Mouse (Mus musculus) midbrain, embryonic 16.5 days (tissue): ENCODE measurements around the gene Scn5a. TPM values are rescaled to one million over a fixed set of nuclear protein-coding genes. Genes with fewer than 3 reads are reported as not detected.

Source experiments
- ATAC-seq: fragments of 200-750 bp; cut with Nextera tagmentation; 2 replicates; pipeline ENCODE4 v1.8.0; 2017; ENCODE audit warnings: moderate TSS enrichment
- H3K27ac ChIP-seq: fragments of 300-500 bp; sonication (generic); 2 replicates; pipeline ENCODE4 v1.5.1; 2014; ENCODE audit warnings: mild to moderate bottlenecking, low read length, mixed read lengths
- H3K27me3 ChIP-seq: fragments of 300-500 bp; sonication (generic); 2 replicates; pipeline ENCODE4 v1.6.1; 2014; ENCODE audit warnings: low read depth, low read length, mixed read lengths; ENCODE audit not compliant: control insufficient read depth, insufficient read depth
- H3K36me3 ChIP-seq: fragments of 300-500 bp; sonication (generic); 2 replicates; pipeline ENCODE4 v1.6.1; 2014; ENCODE audit warnings: mild to moderate bottlenecking, low read length, moderate library complexity, mixed read lengths; ENCODE audit not compliant: control insufficient read depth, insufficient read depth
- H3K4me1 ChIP-seq: fragments of 300-500 bp; sonication (generic); 2 replicates; pipeline ENCODE4 v1.6.1; 2014; ENCODE audit warnings: mild to moderate bottlenecking, low read length, mixed read lengths; ENCODE audit not compliant: control insufficient read depth, insufficient read depth
- H3K4me2 ChIP-seq: fragments of 300-500 bp; sonication (generic); 2 replicates; pipeline ENCODE4 v1.6.1; 2014; ENCODE audit warnings: mild to moderate bottlenecking, low read length, mixed read lengths
- H3K4me3 ChIP-seq: fragments of 300-500 bp; sonication (generic); 2 replicates; pipeline ENCODE4 v1.5.1; 2014; ENCODE audit warnings: low read depth, mild to moderate bottlenecking, low read length, moderate library complexity, mixed read lengths
- H3K9ac ChIP-seq: fragments of 300-500 bp; sonication (generic); 2 replicates; pipeline ENCODE4 v1.6.1; 2014; ENCODE audit warnings: low read depth, low read length, mixed read lengths
- H3K9me3 ChIP-seq: fragments of 300-500 bp; sonication (generic); replicated peaks from 2 replicates; pipeline ENCODE4 v1.6.1; 2014; ENCODE audit warnings: mild to moderate bottlenecking, low read length, mixed read lengths; ENCODE audit not compliant: control insufficient read depth, poor library complexity, severe bottlenecking
- WGBS: fragments of 180-500 bp; shearing (Covaris S2); extraction: QIAGEN DNeasy Blood & Tissue Kit; methylation state at CpG from one replicate; pipeline ENCODE4 v1.1.7; 2014; 5-methylcytosine and 5-hydroxymethylcytosine counted together
- polyA plus RNA-seq: library from polyadenylated mRNA; unstranded; fragments of >200 nt; fragmentation: Nextera tagmentation; extraction: Ambion mirVana; gene quantifications from 2 replicates; pipeline ENCODE4 v1.2.1, GENCODE M21; 2015

Gene Scn5a
- polyA plus RNA-seq, 1 experiment from 2014 or later, result 0.40 TPM

GRCm38 (mm10) chr9:119512993-119513392, 65.8 kb downstream of the Scn5a start:
- H3K4me2 ChIP-seq, result no peak overlapping the region
- no peak overlapping the region for H3K4me3 ChIP-seq
- H3K9me3 ChIP-seq, result no peaks in the 10 kb centered on the region
- ATAC-seq, result no peak
- peaks cover 3% of the 10 kb centered on the region; the same call in 1 of the 2 replicates for H3K4me1 ChIP-seq
- H3K9ac ChIP-seq, result no peak overlapping the region
- no peaks in the 10 kb centered on the region for H3K36me3 ChIP-seq
- no peak overlapping the region for H3K27ac ChIP-seq
- peaks cover 33% of the 10 kb centered on the region for H3K27me3 ChIP-seq
- 90% methylated on average over 9 of the region's 9 CpGs for WGBS

- H3K27me3 ChIP-seq, result peaks cover 15% of the 10 kb centered on the region
- H3K27ac ChIP-seq, result no peak overlapping the region
- H3K36me3 ChIP-seq, result no peaks in the 10 kb centered on the region
- H3K4me3 ChIP-seq, result no peak overlapping the region
- 64% methylated on average over 6 of the region's 6 CpGs for WGBS
- H3K9me3 ChIP-seq, result 0 out of 2 replicates have a peak, but pooled peaks cover 4% of the 10 kb centered on the region
- H3K4me1 ChIP-seq, result no peaks in the 10 kb centered on the region
- no peak for ATAC-seq
- no peak overlapping the region for H3K9ac ChIP-seq
- H3K4me2 ChIP-seq, result no peak overlapping the region
These were observed 67.9 kb downstream of the Scn5a start for GRCm38 (mm10) chr9:119510902-119511301.

- ATAC-seq, result no peak
- Histone ChIP-seq H3K27me3 (no peaks in the 10 kb centered on the region), H3K9ac (no peak overlapping the region)
These were observed 73.7 kb downstream of the Scn5a start for GRCm38 (mm10) chr9:119504981-119505658.

GRCm38 (mm10) chr9:119503613-119504012, 75.2 kb downstream of the Scn5a start:
- no peaks in the 10 kb centered on the region for H3K27me3 ChIP-seq
- no peaks in the 10 kb centered on the region for H3K4me1 ChIP-seq
- no peak overlapping the region for H3K4me3 ChIP-seq
- H3K4me2 ChIP-seq, result no peak overlapping the region
- 0 out of 2 replicates have a peak, but pooled peaks cover 4% of the 10 kb centered on the region for H3K9me3 ChIP-seq
- no peak overlapping the region for H3K9ac ChIP-seq
- no peaks in the 10 kb centered on the region for H3K36me3 ChIP-seq
- ATAC-seq, result no peak
- WGBS, result 94% methylated on average over 9 of the region's 9 CpGs
- no peak overlapping the region for H3K27ac ChIP-seq

More at GRCm38 (mm10) chr9:119504981-119505658, 73.7 kb downstream of the Scn5a start:
- no peak overlapping the region for H3K27ac ChIP-seq
- H3K4me3 ChIP-seq, result no peak overlapping the region
- no peak overlapping the region for H3K4me2 ChIP-seq
- 77% methylated on average over 11 of the region's 11 CpGs for WGBS
- no peaks in the 10 kb centered on the region for H3K36me3 ChIP-seq
- no peaks in the 10 kb centered on the region for H3K4me1 ChIP-seq
- 0 out of 2 replicates have a peak, but pooled peaks cover 4% of the 10 kb centered on the region for H3K9me3 ChIP-seq

- no peak overlapping the region for H3K27ac ChIP-seq
- H3K4me3 ChIP-seq, result no peak overlapping the region
- H3K4me1 ChIP-seq, result no peaks in the 10 kb centered on the region
- no peak overlapping the region for H3K9ac ChIP-seq
- H3K4me2 ChIP-seq, result no peak overlapping the region
- WGBS, result 90% methylated on average over 7 of the region's 7 CpGs
- H3K27me3 ChIP-seq, result no peaks in the 10 kb centered on the region
- H3K36me3 ChIP-seq, result no peaks in the 10 kb centered on the region
- ATAC-seq, result no peak
- no peaks in the 10 kb centered on the region for H3K9me3 ChIP-seq
These were observed 79.9 kb downstream of the Scn5a start for GRCm38 (mm10) chr9:119498885-119499284.

- ATAC-seq, result no peak
- H3K27me3 ChIP-seq, result no peaks in the 10 kb centered on the region
- no peaks in the 10 kb centered on the region for H3K9me3 ChIP-seq
- no peaks in the 10 kb centered on the region for H3K36me3 ChIP-seq
- H3K4me2 ChIP-seq, result no peak overlapping the region
- WGBS, result 79% methylated on average over 9 of the region's 9 CpGs
- H3K9ac ChIP-seq, result no peak overlapping the region
- H3K4me1 ChIP-seq, result no peaks in the 10 kb centered on the region
- no peak overlapping the region for H3K4me3 ChIP-seq
- no peak overlapping the region for H3K27ac ChIP-seq
These were observed 80.6 kb downstream of the Scn5a start for GRCm38 (mm10) chr9:119498247-119498607.

GRCm38 (mm10) chr9:119497546-119498246, 81.1 kb downstream of the Scn5a start:
- Histone ChIP-seq H3K27me3 (no peaks in the 10 kb centered on the region), H3K27ac (no peak overlapping the region), H3K4me3 (no peak overlapping the region), H3K4me2 (no peak overlapping the region), H3K4me1 (no peaks in the 10 kb centered on the region), H3K36me3 (no peaks in the 10 kb centered on the region), H3K9ac (no peak overlapping the region), H3K9me3 (no peaks in the 10 kb centered on the region)
- no peak for ATAC-seq
- 89% methylated on average over 15 of the region's 15 CpGs for WGBS

GRCm38 (mm10) chr9:119496960-119497359, 81.9 kb downstream of the Scn5a start:
- no peak overlapping the region for H3K9ac ChIP-seq
- ATAC-seq, result no peak
- no peak overlapping the region for H3K27ac ChIP-seq
- 75% methylated on average over 5 of the region's 5 CpGs for WGBS
- no peaks in the 10 kb centered on the region for H3K9me3 ChIP-seq
- no peaks in the 10 kb centered on the region for H3K27me3 ChIP-seq
- no peaks in the 10 kb centered on the region for H3K4me1 ChIP-seq
- H3K36me3 ChIP-seq, result no peaks in the 10 kb centered on the region
- H3K4me2 ChIP-seq, result no peak overlapping the region
- H3K4me3 ChIP-seq, result no peak overlapping the region

- no peaks in the 10 kb centered on the region for H3K4me1 ChIP-seq
- H3K9ac ChIP-seq, result no peak overlapping the region
- H3K27me3 ChIP-seq, result no peaks in the 10 kb centered on the region
- H3K36me3 ChIP-seq, result no peaks in the 10 kb centered on the region
- H3K27ac ChIP-seq, result no peak overlapping the region
- H3K4me3 ChIP-seq, result no peak overlapping the region
- no peak overlapping the region for H3K4me2 ChIP-seq
- WGBS, result 85% methylated on average over 9 of the region's 9 CpGs
- ATAC-seq, result no peak
- no peaks in the 10 kb centered on the region for H3K9me3 ChIP-seq
These were observed 82.5 kb downstream of the Scn5a start for GRCm38 (mm10) chr9:119496354-119496753.
